Mouse (Mus musculus): ENCODE results near the gene Mettl26. TPM values are rescaled to one million over a fixed set of nuclear protein-coding genes. Genes with fewer than 3 reads are reported as not detected.
A peak's percentile ranks its signal among the peaks of the same experiment; 100 is the strongest.

Gene Mettl26
- polyA plus RNA-seq, 1 experiment: 77.3 TPM

DNA sequence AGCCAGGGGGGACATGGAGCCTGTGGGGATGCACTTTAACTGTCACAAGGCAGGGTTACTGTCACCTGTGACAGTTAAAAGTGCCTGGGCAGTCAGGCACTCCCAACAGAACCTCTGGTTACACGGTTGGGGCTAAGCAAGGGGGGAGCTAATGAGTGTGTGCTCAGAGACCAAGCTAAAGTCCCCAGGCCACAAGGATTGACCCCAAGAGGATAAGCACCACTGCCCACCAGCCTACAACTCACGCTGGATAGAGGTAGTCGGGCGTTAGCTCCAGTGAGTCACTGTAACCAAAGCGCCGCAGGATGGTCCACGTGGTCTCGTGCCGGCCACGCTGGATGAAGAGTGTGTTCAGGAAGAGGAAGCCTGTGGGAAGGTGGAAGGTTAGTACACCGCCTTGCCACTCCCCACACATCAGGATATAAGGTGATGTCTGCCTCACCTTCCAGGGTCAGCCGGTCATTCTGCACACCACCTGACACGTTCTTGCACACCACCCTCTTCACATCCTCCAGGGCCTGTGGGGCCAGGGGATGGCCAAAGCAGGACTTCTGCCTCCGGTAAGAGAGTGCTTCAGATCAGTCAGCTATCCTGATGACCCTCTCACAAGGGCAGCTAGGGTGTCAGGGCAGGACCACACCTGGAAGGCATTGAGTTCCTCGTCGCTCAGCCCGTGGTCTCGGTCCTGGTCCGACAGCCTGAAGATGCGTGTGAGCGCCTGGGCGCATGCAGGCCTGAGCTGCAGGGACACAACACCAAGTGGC, 33.6 kb upstream of the Mettl26 start, which contains the start of gene Gm20683:
TSS of gene Gm20683 (minus strand) at position 647 of the 764 bp plus-strand sequence.
- 97% methylated on average over 22 of the region's 22 CpGs for WGBS
- Histone ChIP-seq H3K27me3 (ENCODE audit: control insufficient read depth, insufficient read depth, low read length) (no peaks in the 10 kb centered on the region), H3K36me3 (ENCODE audit: control insufficient read depth, insufficient read depth, low read length) (peaks cover 36% of the 10 kb centered on the region), H3K4me1 (replicated peaks; ENCODE audit: control insufficient read depth, insufficient read depth, low read length) (peaks cover 31% of the 10 kb centered on the region), H3K4me3 (ENCODE audit: control insufficient read depth, insufficient read depth, low read length) (no peak within 1 kb of the TSS), H3K27ac (ENCODE audit: control insufficient read depth, insufficient read depth, low read length) (no peak within 1 kb of the TSS)
- no peak for TF ChIP-seq CTCF (IDR thresholded peaks at IDR 0.05; ENCODE audit: borderline replicate concordance, control insufficient read depth, extremely low read depth, insufficient read depth, low read length, poor library complexity)
- no peak for TF ChIP-seq POLR2A (IDR thresholded peaks at IDR 0.05; ENCODE audit: control insufficient read depth, extremely low read depth, insufficient read depth, low read length, poor library complexity)
- no peak for DNase-seq

DNA sequence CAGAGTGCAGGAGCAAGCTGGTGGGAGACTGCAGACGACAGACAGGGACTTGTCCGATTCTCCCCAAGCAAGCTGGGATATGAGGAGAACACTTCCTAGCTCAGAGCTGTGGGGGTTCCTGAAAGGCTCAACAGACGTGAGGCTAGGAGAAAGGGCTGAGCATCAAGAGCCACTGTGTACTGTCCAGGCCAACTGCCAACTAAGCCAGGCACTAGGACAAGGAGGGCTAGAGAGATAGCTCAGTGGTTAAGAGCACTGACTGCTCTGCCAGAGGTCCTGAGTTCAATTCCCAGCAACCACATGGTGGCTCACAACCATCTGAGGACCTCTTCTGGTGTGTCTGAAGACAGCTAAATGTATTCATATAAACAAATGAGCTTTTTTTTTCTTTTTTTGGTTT, 32.4 kb upstream of the Mettl26 start:
- TF ChIP-seq CTCF (IDR thresholded peaks at IDR 0.05; ENCODE audit: borderline replicate concordance, control insufficient read depth, extremely low read depth, insufficient read depth, low read length, poor library complexity): no peak
- no peak for TF ChIP-seq POLR2A (IDR thresholded peaks at IDR 0.05; ENCODE audit: control insufficient read depth, extremely low read depth, insufficient read depth, low read length, poor library complexity)
- Histone ChIP-seq H3K4me1 (replicated peaks; ENCODE audit: control insufficient read depth, insufficient read depth, low read length) (peaks cover 19% of the 10 kb centered on the region), H3K4me3 (ENCODE audit: control insufficient read depth, insufficient read depth, low read length) (no peak overlapping the region), H3K27me3 (ENCODE audit: control insufficient read depth, insufficient read depth, low read length) (no peaks in the 10 kb centered on the region), H3K27ac (ENCODE audit: control insufficient read depth, insufficient read depth, low read length) (no peak overlapping the region), H3K36me3 (ENCODE audit: control insufficient read depth, insufficient read depth, low read length) (peaks cover 36% of the 10 kb centered on the region)
- no peak for DNase-seq
- WGBS: 95% methylated on average over 3 of the region's 3 CpGs

DNA sequence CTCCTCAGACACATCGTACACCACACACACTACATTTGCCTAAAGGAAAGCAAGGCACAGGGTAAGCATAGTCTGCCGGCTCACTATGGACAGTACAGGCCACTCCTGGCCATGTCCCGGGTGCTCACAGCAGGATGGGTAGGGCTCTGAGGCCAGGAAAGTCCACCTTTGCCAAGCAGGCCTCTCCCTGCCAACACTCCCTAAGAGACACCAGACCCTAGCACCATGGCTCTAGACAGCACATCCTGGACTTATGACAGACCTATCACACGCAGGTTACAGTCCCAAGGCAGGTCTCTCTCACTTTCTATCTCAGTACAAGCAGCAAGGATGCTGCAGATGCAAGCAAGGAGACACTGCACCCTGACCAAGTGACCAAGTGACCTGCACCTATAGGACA, 31.8 kb upstream of the Mettl26 start:
- 90% methylated on average over 4 of the region's 4 CpGs for WGBS
- H3K36me3 ChIP-seq (ENCODE audit: control insufficient read depth, insufficient read depth, low read length): peaks cover 35% of the 10 kb centered on the region
- H3K27me3 ChIP-seq (ENCODE audit: control insufficient read depth, insufficient read depth, low read length): no peaks in the 10 kb centered on the region
- no peak overlapping the region for H3K27ac ChIP-seq (ENCODE audit: control insufficient read depth, insufficient read depth, low read length)
- no peak for DNase-seq
- H3K4me3 ChIP-seq (ENCODE audit: control insufficient read depth, insufficient read depth, low read length): no peak overlapping the region; the same call in 1 of the 2 replicates
- peaks cover 17% of the 10 kb centered on the region for H3K4me1 ChIP-seq (replicated peaks; ENCODE audit: control insufficient read depth, insufficient read depth, low read length)
- TF ChIP-seq CTCF (IDR thresholded peaks at IDR 0.05; ENCODE audit: borderline replicate concordance, control insufficient read depth, extremely low read depth, insufficient read depth, low read length, poor library complexity) (no peak), POLR2A (IDR thresholded peaks at IDR 0.05; ENCODE audit: control insufficient read depth, extremely low read depth, insufficient read depth, low read length, poor library complexity) (no peak)

DNA sequence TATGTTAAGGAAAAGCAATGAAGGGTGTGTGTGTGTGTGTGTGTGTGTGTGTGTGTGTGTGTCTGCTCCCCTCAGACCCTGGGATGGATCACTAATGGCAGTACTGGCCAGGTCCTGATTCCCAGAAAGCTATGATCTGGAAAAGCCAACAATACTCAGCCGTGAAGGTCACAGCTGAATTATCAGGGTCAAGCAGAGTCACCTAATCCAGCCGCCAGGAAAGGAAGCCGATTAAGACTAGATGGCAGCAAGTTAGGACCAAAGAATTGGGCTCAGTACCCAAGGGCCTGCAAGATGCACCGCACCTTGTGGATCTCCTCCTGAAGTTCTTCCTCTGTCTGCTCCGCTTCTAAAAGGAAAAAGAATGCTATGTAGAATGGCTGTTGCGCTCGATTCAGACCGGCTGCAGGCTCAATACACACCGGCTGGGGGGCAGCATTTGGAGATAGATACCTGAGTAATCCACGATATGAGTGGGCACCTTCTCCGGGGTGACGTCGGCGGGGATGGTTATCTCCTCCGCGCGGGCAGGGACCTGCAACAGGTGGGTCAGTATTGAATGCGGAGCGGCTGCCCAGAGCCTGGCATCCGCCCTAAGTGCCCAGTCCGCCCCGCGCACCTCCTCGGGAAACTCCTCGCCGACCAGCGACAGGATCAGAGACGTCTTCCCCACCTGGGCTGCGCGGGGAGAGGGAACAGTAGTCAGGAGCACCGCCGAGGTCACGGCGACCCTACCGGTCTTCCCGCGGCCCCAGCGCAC, 31.1 kb upstream of the Mettl26 start:
- Histone ChIP-seq H3K36me3 (ENCODE audit: control insufficient read depth, insufficient read depth, low read length) (peaks cover 31% of the 10 kb centered on the region), H3K27me3 (ENCODE audit: control insufficient read depth, insufficient read depth, low read length) (no peaks in the 10 kb centered on the region), H3K4me3 (ENCODE audit: control insufficient read depth, insufficient read depth, low read length) (peak overlapping the region; percentile 87), H3K27ac (ENCODE audit: control insufficient read depth, insufficient read depth, low read length) (0 out of 2 replicates have a peak overlapping the region, but pooled peaks have one; percentile 18), H3K4me1 (replicated peaks; ENCODE audit: control insufficient read depth, insufficient read depth, low read length) (peaks cover 17% of the 10 kb centered on the region)
- no peak for TF ChIP-seq POLR2A (IDR thresholded peaks at IDR 0.05; ENCODE audit: control insufficient read depth, extremely low read depth, insufficient read depth, low read length, poor library complexity)
- TF ChIP-seq CTCF (IDR thresholded peaks at IDR 0.05; ENCODE audit: borderline replicate concordance, control insufficient read depth, extremely low read depth, insufficient read depth, low read length, poor library complexity): no peak
- whole genome bisulfite sequencing: 3% methylated on average over 37 of the region's 38 CpGs
- DNase-seq: no peak

DNA sequence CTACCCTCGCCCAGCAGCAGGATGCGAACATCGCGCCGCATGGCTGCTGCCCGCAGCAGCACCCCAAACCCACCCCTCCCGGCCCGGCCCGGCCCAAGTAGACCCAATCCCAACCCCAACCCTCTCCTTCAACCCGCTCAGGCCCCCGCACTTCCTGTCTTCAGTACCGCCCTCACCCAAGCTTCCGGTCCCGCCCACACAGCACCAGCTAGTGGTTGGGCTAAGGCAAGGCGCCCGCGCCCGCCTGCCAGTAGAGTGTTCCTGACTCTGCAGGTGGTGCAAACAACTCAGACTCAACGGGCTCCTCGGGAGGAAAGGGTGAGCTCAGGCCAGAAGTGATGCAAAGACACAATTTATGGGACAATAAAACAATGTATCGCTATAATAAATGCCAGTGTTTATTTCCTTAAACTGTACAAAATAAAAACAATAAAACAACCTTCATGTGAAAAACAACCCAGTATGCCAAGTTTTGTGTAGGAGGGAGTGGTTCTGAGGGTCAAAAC, 30.4 kb upstream of the Mettl26 start, which contains the start of gene Rhot2:
TSS of gene Rhot2 (minus strand) at position 456 of the 506 bp plus-strand sequence.
- TF ChIP-seq CTCF (IDR thresholded peaks at IDR 0.05; ENCODE audit: borderline replicate concordance, control insufficient read depth, extremely low read depth, insufficient read depth, low read length, poor library complexity) (peak; percentile 65; the same call in 1 of the 2 replicates), POLR2A (IDR thresholded peaks at IDR 0.05; ENCODE audit: control insufficient read depth, extremely low read depth, insufficient read depth, low read length, poor library complexity) (peak; percentile 78)
- Histone ChIP-seq H3K27ac (ENCODE audit: control insufficient read depth, insufficient read depth, low read length) (peak within 1 kb of the TSS; percentile 71), H3K27me3 (ENCODE audit: control insufficient read depth, insufficient read depth, low read length) (no peaks in the 10 kb centered on the region), H3K4me1 (replicated peaks; ENCODE audit: control insufficient read depth, insufficient read depth, low read length) (peaks cover 17% of the 10 kb centered on the region), H3K4me3 (ENCODE audit: control insufficient read depth, insufficient read depth, low read length) (peak within 1 kb of the TSS; percentile 87), H3K36me3 (ENCODE audit: control insufficient read depth, insufficient read depth, low read length) (peaks cover 24% of the 10 kb centered on the region)
- under 1% methylated on average over 21 of the region's 21 CpGs for WGBS
- DNase-seq: peak; percentile 97

DNA sequence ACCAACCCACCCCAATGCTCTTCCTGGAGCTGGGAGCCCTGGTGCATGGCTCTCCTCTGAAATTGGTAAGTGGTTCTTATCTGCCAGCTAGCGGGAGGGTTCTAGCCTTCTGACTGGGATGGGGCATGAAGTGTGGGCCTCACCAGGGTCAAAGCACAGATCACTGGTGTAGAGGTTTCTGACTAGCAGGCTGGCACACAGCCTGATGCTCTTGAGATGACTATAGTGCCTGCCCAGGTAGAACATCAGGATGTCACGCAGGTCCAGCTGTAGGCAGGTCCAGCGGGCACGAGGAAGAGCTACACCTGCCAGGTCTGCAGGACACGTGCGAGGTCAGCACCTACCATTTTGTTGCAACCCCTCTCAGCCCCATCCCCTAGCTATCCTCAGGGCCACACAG, 14.6 kb upstream of the Mettl26 start:
- DNase-seq: no peak
- no peaks in the 10 kb centered on the region for H3K36me3 ChIP-seq (ENCODE audit: control insufficient read depth, insufficient read depth, low read length)
- no peak for TF ChIP-seq CTCF (IDR thresholded peaks at IDR 0.05; ENCODE audit: borderline replicate concordance, control insufficient read depth, extremely low read depth, insufficient read depth, low read length, poor library complexity)
- no peak for TF ChIP-seq POLR2A (IDR thresholded peaks at IDR 0.05; ENCODE audit: control insufficient read depth, extremely low read depth, insufficient read depth, low read length, poor library complexity)
- WGBS: 97% methylated on average over 6 of the region's 6 CpGs
- H3K27me3 ChIP-seq (ENCODE audit: control insufficient read depth, insufficient read depth, low read length): no peaks in the 10 kb centered on the region
- H3K27ac ChIP-seq (ENCODE audit: control insufficient read depth, insufficient read depth, low read length): no peak overlapping the region
- H3K4me3 ChIP-seq (ENCODE audit: control insufficient read depth, insufficient read depth, low read length): no peak overlapping the region
- peaks cover 15% of the 10 kb centered on the region for H3K4me1 ChIP-seq (replicated peaks; ENCODE audit: control insufficient read depth, insufficient read depth, low read length)
